Mouse (Mus musculus): ENCODE results near the gene Tnfrsf25. TPM values are rescaled to one million over a fixed set of nuclear protein-coding genes. Genes with fewer than 3 reads are reported as not detected.

The Tnfrsf25 gene
- polyA plus RNA-seq, 1 experiment from 2014 or later, result 0.88 TPM

GRCm38 (mm10) chr4:152126026-152126920, 10.5 kb downstream of the Tnfrsf25 start:
- H3K9ac ChIP-seq, result 0 out of 2 replicates have a peak overlapping the region, but pooled peaks have one; percentile 16

GRCm38 (mm10) chr4:152127884-152128283, 12.2 kb downstream of the Tnfrsf25 start:
- peaks cover 40% of the 10 kb centered on the region for H3K4me1 ChIP-seq
- no peak overlapping the region for H3K9ac ChIP-seq
- ATAC-seq, result no peak
- no peaks in the 10 kb centered on the region for H3K9me3 ChIP-seq (replicated peaks)
- H3K27ac ChIP-seq, result no peak overlapping the region
- no peak overlapping the region for H3K4me3 ChIP-seq
- peaks cover 100% of the 10 kb centered on the region for H3K27me3 ChIP-seq
- no peaks in the 10 kb centered on the region for H3K36me3 ChIP-seq (ENCODE audit: poor library complexity, severe bottlenecking)
- 73% methylated on average over 11 of the region's 11 CpGs for WGBS
- no peak overlapping the region for H3K4me2 ChIP-seq

More at GRCm38 (mm10) chr4:152126026-152126920, 10.5 kb downstream of the Tnfrsf25 start:
- 3% methylated on average over 64 of the region's 65 CpGs for WGBS
- Histone ChIP-seq H3K27ac (no peak overlapping the region), H3K9me3 (replicated peaks) (no peaks in the 10 kb centered on the region), H3K27me3 (peaks cover 100% of the 10 kb centered on the region), H3K4me2 (peak overlapping the region; percentile 46), H3K4me3 (peak overlapping the region; percentile 22), H3K4me1 (peaks cover 27% of the 10 kb centered on the region), H3K36me3 (ENCODE audit: poor library complexity, severe bottlenecking) (no peaks in the 10 kb centered on the region)
- no peak for ATAC-seq

GRCm38 (mm10) chr4:152128784-152129183, 13.1 kb downstream of the Tnfrsf25 start:
- no peak for ATAC-seq
- Histone ChIP-seq H3K4me3 (no peak overlapping the region), H3K9ac (no peak overlapping the region), H3K4me1 (peaks cover 40% of the 10 kb centered on the region), H3K4me2 (no peak overlapping the region), H3K36me3 (ENCODE audit: poor library complexity, severe bottlenecking) (no peaks in the 10 kb centered on the region), H3K9me3 (replicated peaks) (no peaks in the 10 kb centered on the region), H3K27me3 (peaks cover 100% of the 10 kb centered on the region), H3K27ac (no peak overlapping the region)
- WGBS, result 45% methylated on average over 5 of the region's 5 CpGs

- ATAC-seq, result no peak
- H3K36me3 ChIP-seq (ENCODE audit: poor library complexity, severe bottlenecking), result no peaks in the 10 kb centered on the region
- WGBS, result 18% methylated on average over 13 of the region's 13 CpGs
Measured at GRCm38 (mm10) chr4:152129395-152129930, 13.7 kb downstream of the Tnfrsf25 start.

GRCm38 (mm10) chr4:152130771-152131653, 15.3 kb downstream of the Tnfrsf25 start:
- H3K36me3 ChIP-seq (ENCODE audit: poor library complexity, severe bottlenecking), result no peaks in the 10 kb centered on the region
- peaks cover 31% of the 10 kb centered on the region for H3K4me1 ChIP-seq
- ATAC-seq, result peak; percentile 73
- peak overlapping the region; percentile 38 for H3K4me3 ChIP-seq
- H3K4me2 ChIP-seq, result peak overlapping the region; percentile 61
- H3K9me3 ChIP-seq (replicated peaks), result no peaks in the 10 kb centered on the region
- H3K27me3 ChIP-seq, result peaks cover 93% of the 10 kb centered on the region
- WGBS, result under 1% methylated on average over 84 of the region's 85 CpGs
- peak overlapping the region; percentile 30; the same call in 1 of the 2 replicates for H3K9ac ChIP-seq
- H3K27ac ChIP-seq, result no peak overlapping the region

More at GRCm38 (mm10) chr4:152129395-152129930, 13.7 kb downstream of the Tnfrsf25 start:
- peaks cover 40% of the 10 kb centered on the region for H3K4me1 ChIP-seq
- no peak overlapping the region for H3K4me3 ChIP-seq
- H3K27ac ChIP-seq, result no peak overlapping the region
- no peak overlapping the region for H3K4me2 ChIP-seq
- no peaks in the 10 kb centered on the region for H3K9me3 ChIP-seq (replicated peaks)
- H3K9ac ChIP-seq, result no peak overlapping the region
- H3K27me3 ChIP-seq, result peaks cover 100% of the 10 kb centered on the region

- peak overlapping the region; percentile 38 for H3K4me3 ChIP-seq
- peaks cover 93% of the 10 kb centered on the region for H3K27me3 ChIP-seq
- peak overlapping the region; percentile 61 for H3K4me2 ChIP-seq
- H3K9ac ChIP-seq, result no peak overlapping the region
- peaks cover 24% of the 10 kb centered on the region for H3K4me1 ChIP-seq
- peak; percentile 60; the same call in 1 of the 2 replicates for ATAC-seq
- H3K9me3 ChIP-seq (replicated peaks), result no peaks in the 10 kb centered on the region
- H3K27ac ChIP-seq, result no peak overlapping the region
- H3K36me3 ChIP-seq (ENCODE audit: poor library complexity, severe bottlenecking), result no peaks in the 10 kb centered on the region
- 3% methylated on average over 50 of the region's 50 CpGs for WGBS
Measured at GRCm38 (mm10) chr4:152131809-152132771, 16.4 kb downstream of the Tnfrsf25 start.

- ATAC-seq, result no peak
- H3K27me3 ChIP-seq, result peaks cover 90% of the 10 kb centered on the region
- peaks cover 24% of the 10 kb centered on the region for H3K4me1 ChIP-seq
- H3K36me3 ChIP-seq (ENCODE audit: poor library complexity, severe bottlenecking), result no peaks in the 10 kb centered on the region
- no peak overlapping the region for H3K27ac ChIP-seq
- H3K9ac ChIP-seq, result no peak overlapping the region
- H3K4me2 ChIP-seq, result no peak overlapping the region
- no peak overlapping the region for H3K4me3 ChIP-seq
- H3K9me3 ChIP-seq (replicated peaks), result no peaks in the 10 kb centered on the region
- WGBS, result 20% methylated on average over 10 of the region's 10 CpGs
Measured at GRCm38 (mm10) chr4:152132772-152133169, 17.0 kb downstream of the Tnfrsf25 start.

GRCm38 (mm10) chr4:152133213-152133612, 17.5 kb downstream of the Tnfrsf25 start:
- peaks cover 26% of the 10 kb centered on the region for H3K4me1 ChIP-seq
- ATAC-seq, result no peak
- no peak overlapping the region for H3K9ac ChIP-seq
- H3K27ac ChIP-seq, result no peak overlapping the region
- H3K4me3 ChIP-seq, result no peak overlapping the region
- H3K36me3 ChIP-seq (ENCODE audit: poor library complexity, severe bottlenecking), result no peaks in the 10 kb centered on the region
- H3K4me2 ChIP-seq, result no peak overlapping the region
- 43% methylated on average over 5 of the region's 5 CpGs for WGBS
- H3K27me3 ChIP-seq, result peaks cover 88% of the 10 kb centered on the region
- H3K9me3 ChIP-seq (replicated peaks), result no peaks in the 10 kb centered on the region

GRCm38 (mm10) chr4:152134507-152134906, 18.8 kb downstream of the Tnfrsf25 start:
- no peak for ATAC-seq
- Histone ChIP-seq H3K9ac (no peak overlapping the region), H3K4me2 (no peak overlapping the region)

GRCm38 (mm10) chr4:152135363-152135762, 19.6 kb downstream of the Tnfrsf25 start:
- H3K4me3 ChIP-seq, result no peak overlapping the region
- no peak overlapping the region for H3K27ac ChIP-seq
- no peak overlapping the region for H3K4me2 ChIP-seq
- WGBS, result 84% methylated on average over 12 of the region's 12 CpGs
- no peaks in the 10 kb centered on the region for H3K36me3 ChIP-seq (ENCODE audit: poor library complexity, severe bottlenecking)
- ATAC-seq, result no peak
- peaks cover 85% of the 10 kb centered on the region for H3K27me3 ChIP-seq
- peaks cover 35% of the 10 kb centered on the region for H3K4me1 ChIP-seq
- H3K9me3 ChIP-seq (replicated peaks), result no peaks in the 10 kb centered on the region
- H3K9ac ChIP-seq, result no peak overlapping the region

More at GRCm38 (mm10) chr4:152134507-152134906, 18.8 kb downstream of the Tnfrsf25 start:
- Histone ChIP-seq H3K4me3 (no peak overlapping the region), H3K27me3 (peaks cover 87% of the 10 kb centered on the region), H3K36me3 (ENCODE audit: poor library complexity, severe bottlenecking) (no peaks in the 10 kb centered on the region), H3K27ac (no peak overlapping the region), H3K4me1 (peaks cover 35% of the 10 kb centered on the region), H3K9me3 (replicated peaks) (no peaks in the 10 kb centered on the region)

Measured in forebrain, embryonic 13.5 days (tissue).